Mouse (Mus musculus): ENCODE data around the gene Matk. TPM values are rescaled to one million over a fixed set of nuclear protein-coding genes. Genes with fewer than 3 reads are reported as not detected.

The Matk gene
- polyA plus RNA-seq, 1 experiment from 2014 or later = 3.4 TPM

GRCm38 (mm10) chr10:81290698-81291460, 38.1 kb downstream of the Matk start:
- 0 out of 2 replicates have a peak, but pooled peaks have one; percentile 9 for ATAC-seq (ENCODE audit: insufficient read depth, low FRiP score, low read depth)
- no peaks in the 10 kb centered on the region; the same call in 1 of the 2 replicates for H3K27me3 ChIP-seq (replicated peaks)
- WGBS = 17% methylated on average over 24 of the region's 24 CpGs

GRCm38 (mm10) chr10:81291511-81292104, 38.9 kb downstream of the Matk start, which contains the start of gene Tjp3:
Gene Tjp3, minus strand, starts transcription at chr10:81291581.
- H3K27ac ChIP-seq = peak within 1 kb of the TSS; percentile 93
- 58% methylated on average over 9 of the region's 9 CpGs for WGBS
- H3K4me2 ChIP-seq = peak within 1 kb of the TSS; percentile 91
- H3K27me3 ChIP-seq (replicated peaks) = no peaks in the 10 kb centered on the region; the same call in 1 of the 2 replicates
- H3K36me3 ChIP-seq = no peaks in the 10 kb centered on the region
- H3K9me3 ChIP-seq = no peaks in the 10 kb centered on the region
- H3K9ac ChIP-seq = peak within 1 kb of the TSS; percentile 32; the same call in 1 of the 2 replicates
- peak within 1 kb of the TSS; percentile 35 for H3K4me3 ChIP-seq (replicated peaks)
- ATAC-seq (ENCODE audit: insufficient read depth, low FRiP score, low read depth) = no peak
- peaks cover 44% of the 10 kb centered on the region for H3K4me1 ChIP-seq

More at GRCm38 (mm10) chr10:81290698-81291460, 38.1 kb downstream of the Matk start:
- Histone ChIP-seq H3K9ac (no peak overlapping the region), H3K4me2 (peak overlapping the region; percentile 48), H3K4me3 (replicated peaks) (peak overlapping the region; percentile 35), H3K4me1 (peaks cover 49% of the 10 kb centered on the region), H3K9me3 (no peaks in the 10 kb centered on the region), H3K27ac (peak overlapping the region; percentile 93), H3K36me3 (no peaks in the 10 kb centered on the region)

- ATAC-seq (ENCODE audit: insufficient read depth, low FRiP score, low read depth) = peak; percentile 88
- Histone ChIP-seq H3K27ac (peak within 1 kb of the TSS; percentile 93), H3K36me3 (no peaks in the 10 kb centered on the region), H3K9me3 (no peaks in the 10 kb centered on the region), H3K4me1 (peaks cover 42% of the 10 kb centered on the region), H3K4me2 (peak within 1 kb of the TSS; percentile 91), H3K9ac (peak within 1 kb of the TSS; percentile 92), H3K4me3 (replicated peaks) (peak within 1 kb of the TSS; percentile 94), H3K27me3 (replicated peaks) (no peaks in the 10 kb centered on the region; the same call in 1 of the 2 replicates)
- under 1% methylated on average over 77 of the region's 80 CpGs for WGBS
Measured at GRCm38 (mm10) chr10:81292554-81293333, 40.0 kb downstream of the Matk start, which contains the start of gene Pip5k1c. Gene Pip5k1c, plus strand, starts transcription at chr10:81292963.

GRCm38 (mm10) chr10:81293334-81294030, 40.7 kb downstream of the Matk start:
- no peak for ATAC-seq (ENCODE audit: insufficient read depth, low FRiP score, low read depth)

GRCm38 (mm10) chr10:81294442-81294841, 41.7 kb downstream of the Matk start:
- peaks cover 44% of the 10 kb centered on the region for H3K4me1 ChIP-seq
- ATAC-seq (ENCODE audit: insufficient read depth, low FRiP score, low read depth) = no peak
- no peaks in the 10 kb centered on the region for H3K36me3 ChIP-seq
- 0 out of 2 replicates have a peak overlapping the region, but pooled peaks have one; percentile 92 for H3K9ac ChIP-seq
- WGBS = 45% methylated on average over 8 of the region's 8 CpGs
- no peaks in the 10 kb centered on the region for H3K9me3 ChIP-seq
- no peaks in the 10 kb centered on the region; the same call in 1 of the 2 replicates for H3K27me3 ChIP-seq (replicated peaks)
- H3K4me2 ChIP-seq = peak overlapping the region; percentile 91
- peak overlapping the region; percentile 94 for H3K4me3 ChIP-seq (replicated peaks)
- H3K27ac ChIP-seq = no peak overlapping the region

More at GRCm38 (mm10) chr10:81293334-81294030, 40.7 kb downstream of the Matk start:
- Histone ChIP-seq H3K9me3 (no peaks in the 10 kb centered on the region), H3K9ac (peak overlapping the region; percentile 92), H3K27me3 (replicated peaks) (no peaks in the 10 kb centered on the region; the same call in 1 of the 2 replicates), H3K4me2 (peak overlapping the region; percentile 91), H3K27ac (peak overlapping the region; percentile 91), H3K4me3 (replicated peaks) (peak overlapping the region; percentile 94), H3K36me3 (no peaks in the 10 kb centered on the region), H3K4me1 (peaks cover 42% of the 10 kb centered on the region)
- 1% methylated on average over 25 of the region's 25 CpGs for WGBS

- no peaks in the 10 kb centered on the region for H3K36me3 ChIP-seq
- WGBS = 86% methylated on average over 6 of the region's 6 CpGs
- H3K9me3 ChIP-seq = no peaks in the 10 kb centered on the region
- H3K27ac ChIP-seq = no peak overlapping the region
- no peak for ATAC-seq (ENCODE audit: insufficient read depth, low FRiP score, low read depth)
- H3K4me3 ChIP-seq (replicated peaks) = no peak overlapping the region
- no peak overlapping the region for H3K4me2 ChIP-seq
- H3K4me1 ChIP-seq = peaks cover 43% of the 10 kb centered on the region
- H3K27me3 ChIP-seq (replicated peaks) = no peaks in the 10 kb centered on the region; the same call in 1 of the 2 replicates
- H3K9ac ChIP-seq = no peak overlapping the region
Measured at GRCm38 (mm10) chr10:81295185-81295584, 42.5 kb downstream of the Matk start.

GRCm38 (mm10) chr10:81297246-81297645, 44.5 kb downstream of the Matk start:
- no peak overlapping the region for H3K4me3 ChIP-seq (replicated peaks)
- H3K4me1 ChIP-seq = peaks cover 45% of the 10 kb centered on the region
- H3K36me3 ChIP-seq = no peaks in the 10 kb centered on the region
- no peak for ATAC-seq (ENCODE audit: insufficient read depth, low FRiP score, low read depth)
- H3K27me3 ChIP-seq (replicated peaks) = no peaks in the 10 kb centered on the region
- H3K4me2 ChIP-seq = no peak overlapping the region
- H3K9me3 ChIP-seq = no peaks in the 10 kb centered on the region
- no peak overlapping the region for H3K9ac ChIP-seq
- 69% methylated on average over 6 of the region's 6 CpGs for WGBS
- H3K27ac ChIP-seq = peak overlapping the region; percentile 49; the same call in 1 of the 2 replicates

GRCm38 (mm10) chr10:81297845-81298244, 45.1 kb downstream of the Matk start:
- H3K36me3 ChIP-seq = no peaks in the 10 kb centered on the region
- 0 out of 2 replicates have a peak, but pooled peaks have one; percentile 11 for ATAC-seq (ENCODE audit: insufficient read depth, low FRiP score, low read depth)
- WGBS = 43% methylated on average over 10 of the region's 10 CpGs
- no peaks in the 10 kb centered on the region for H3K9me3 ChIP-seq
- peaks cover 48% of the 10 kb centered on the region for H3K4me1 ChIP-seq
- H3K4me3 ChIP-seq (replicated peaks) = no peak overlapping the region
- peak overlapping the region; percentile 49 for H3K27ac ChIP-seq
- H3K4me2 ChIP-seq = no peak overlapping the region
- no peak overlapping the region for H3K9ac ChIP-seq
- H3K27me3 ChIP-seq (replicated peaks) = no peaks in the 10 kb centered on the region

- no peaks in the 10 kb centered on the region for H3K36me3 ChIP-seq
- peak overlapping the region; percentile 49 for H3K27ac ChIP-seq
- 87% methylated on average over 17 of the region's 17 CpGs for WGBS
- H3K4me2 ChIP-seq = no peak overlapping the region
- peaks cover 54% of the 10 kb centered on the region for H3K4me1 ChIP-seq
- no peaks in the 10 kb centered on the region for H3K9me3 ChIP-seq
- no peak overlapping the region for H3K9ac ChIP-seq
- no peaks in the 10 kb centered on the region for H3K27me3 ChIP-seq (replicated peaks)
- no peak overlapping the region for H3K4me3 ChIP-seq (replicated peaks)
- no peak for ATAC-seq (ENCODE audit: insufficient read depth, low FRiP score, low read depth)
Measured at GRCm38 (mm10) chr10:81298369-81299100, 45.8 kb downstream of the Matk start.

GRCm38 (mm10) chr10:81299585-81300351, 47.0 kb downstream of the Matk start:
- no peak overlapping the region for H3K27ac ChIP-seq
- no peak overlapping the region for H3K4me2 ChIP-seq
- no peak for ATAC-seq (ENCODE audit: insufficient read depth, low FRiP score, low read depth)

More at GRCm38 (mm10) chr10:81299585-81300351, 47.0 kb downstream of the Matk start:
- Histone ChIP-seq H3K27me3 (replicated peaks) (no peaks in the 10 kb centered on the region), H3K9me3 (no peaks in the 10 kb centered on the region), H3K9ac (no peak overlapping the region), H3K36me3 (no peaks in the 10 kb centered on the region), H3K4me1 (peaks cover 47% of the 10 kb centered on the region), H3K4me3 (replicated peaks) (no peak overlapping the region)
- WGBS = 84% methylated on average over 14 of the region's 14 CpGs
